In the genomic region with DNA sequence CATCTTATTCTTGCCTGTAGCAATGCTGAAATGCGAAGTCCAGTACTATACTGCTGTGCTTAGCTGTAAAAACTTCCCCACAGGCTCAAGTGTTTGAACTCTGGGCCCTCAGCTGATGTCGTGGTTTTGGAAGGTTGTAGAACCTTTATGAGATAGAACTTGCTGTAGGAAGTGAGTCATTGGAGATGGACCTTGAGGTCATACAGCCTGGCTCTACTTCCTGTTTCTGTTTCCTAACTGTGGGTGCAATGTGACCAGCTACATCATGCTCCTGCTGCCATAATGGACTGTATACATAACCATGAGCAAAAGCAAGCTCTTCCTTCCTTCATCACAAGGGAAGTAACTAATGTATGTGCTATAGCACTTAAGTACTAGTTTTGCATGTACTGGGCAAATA, we compare ENCODE assay signal across 25 mouse cellular contexts.
A peak's percentile ranks its signal among the peaks of the same experiment; 100 is the strongest.
DNase-seq lines count a peak whose midpoint lies in the region; ATAC-seq and TF ChIP-seq lines count a peak whose summit lies in the region.
"Had no signal": no experiment of that assay in that cellular context is flagged by ENCODE, and none has a peak within 500 bp of the region (broad histone marks: within the 10 kb centered on the region; RNA-seq: fewer than 3 reads in every experiment).

No protein-coding gene starts in this region.

- no peaks in the 10 kb centered on the region for H3K4me1 ChIP-seq in CH12.LX (ENCODE audit: control insufficient read depth in 1 of 2, insufficient read depth in 2 of 2)
- no peaks in the 10 kb centered on the region for H3K4me1 ChIP-seq in midbrain, embryonic 14.5 days (ENCODE audit: control insufficient read depth, insufficient read depth, low read length)
- peaks cover 10% of the 10 kb centered on the region for H3K4me1 ChIP-seq in heart, embryonic 12.5 days (replicated peaks)
- H3K4me1 ChIP-seq in hindbrain, postnatal 0 days (ENCODE audit: insufficient read depth, low read length), result no peaks in the 10 kb centered on the region
- H3K4me1 ChIP-seq: forebrain, embryonic 13.5 days; forebrain, embryonic 15.5 days had no signal

- no peaks in the 10 kb centered on the region for H3K27me3 ChIP-seq in CH12.LX (replicated peaks)
- no peaks in the 10 kb centered on the region for H3K27me3 ChIP-seq in midbrain, embryonic 14.5 days (ENCODE audit: control insufficient read depth, insufficient read depth, low read length)
- H3K27me3 ChIP-seq in heart, embryonic 12.5 days (replicated peaks), result no peaks in the 10 kb centered on the region
- no peaks in the 10 kb centered on the region for H3K27me3 ChIP-seq in hindbrain, postnatal 0 days (ENCODE audit: insufficient read depth, low read length)
- H3K27me3 ChIP-seq: embryonic facial prominence, embryonic 12.5 days; forebrain, embryonic 13.5 days; forebrain, embryonic 15.5 days had no signal

- H3K9ac ChIP-seq in CH12.LX (ENCODE audit: insufficient read depth, low read depth), result no peak overlapping the region
- no peak overlapping the region for H3K9ac ChIP-seq in midbrain, embryonic 14.5 days (replicated peaks; ENCODE audit: low read length)
- no peak overlapping the region for H3K9ac ChIP-seq in heart, embryonic 12.5 days
- H3K9ac ChIP-seq in hindbrain, postnatal 0 days (replicated peaks; ENCODE audit: low read length), result no peak overlapping the region
- H3K9ac ChIP-seq: embryonic facial prominence, embryonic 12.5 days; forebrain, embryonic 13.5 days; forebrain, embryonic 15.5 days; forebrain, postnatal 0 days had no signal

- DNase-seq in 416B (ENCODE audit: low read depth) (peak; percentile 60), CH12.LX (ENCODE audit: extremely low read depth) (peak; percentile 8)
- no peak for DNase-seq in heart, adult 11 months
- no peak for DNase-seq in midbrain, embryonic 14.5 days
- no peak for DNase-seq in hindbrain, postnatal 0 days (ENCODE audit: low spot score)
- DNase-seq: adrenal gland, adult 8-10 months; adrenal gland, postnatal 14 days; B cell, adult 2 months; cerebellum, adult 11 months; cerebellum, adult 18-20 months; cerebellum, adult 8-10 months; cerebellum, adult 9-11 months; cerebellum, postnatal 14 days; cerebellum, postnatal 36 days; forebrain, postnatal 0 days had no signal

- 87% methylated on average over 2 of the region's 2 CpGs for WGBS in midbrain, embryonic 14.5 days
- 68% methylated on average over 2 of the region's 2 CpGs for WGBS in heart, embryonic 12.5 days
- WGBS in hindbrain, postnatal 0 days, result 85% methylated on average over 2 of the region's 2 CpGs

- no peak for TF ChIP-seq RAD21 in CH12.LX (IDR thresholded peaks at IDR 0.05; ENCODE audit: low read depth, low read length)

- dilution Hi-C loops in CH12.LX (cut with MboI; ENCODE audit: extremely low pct_ligation_motif_present, extremely low pct_unique_long_range_greater_than_20kb, low sequenced_read_pairs), result no loop called here

- TF ChIP-seq POLR2A in CH12.LX (IDR thresholded peaks at IDR 0.05; ENCODE audit: low read depth, low read length), result no peak

- no peak for TF ChIP-seq CTCF in CH12.LX (conservative IDR thresholded peaks at IDR 0.05 in 1 of 2, IDR thresholded peaks at IDR 0.05 in 1 of 2; ENCODE audit: low read depth in 2 of 2, low read length in 2 of 2)
- no peak for TF ChIP-seq CTCF in hindbrain, postnatal 0 days (IDR thresholded peaks at IDR 0.05; ENCODE audit: low read depth)

- in situ Hi-C loops in CH12.LX (cut with MboI; ENCODE audit: low pct_ligation_motif_present, low pct_unique_long_range_greater_than_20kb, low sequenced_read_pairs), result no loop called here

- no peak overlapping the region for H3K27ac ChIP-seq in CH12.LX (ENCODE audit: insufficient read depth, low read depth)
- no peak overlapping the region for H3K27ac ChIP-seq in midbrain, embryonic 14.5 days (replicated peaks; ENCODE audit: low read depth, low read length)
- no peak overlapping the region for H3K27ac ChIP-seq in heart, embryonic 12.5 days (ENCODE audit: poor library complexity, severe bottlenecking)
- H3K27ac ChIP-seq in hindbrain, postnatal 0 days, result no peak overlapping the region
- H3K27ac ChIP-seq: embryonic facial prominence, embryonic 10.5 days; embryonic facial prominence, embryonic 12.5 days; forebrain, embryonic 13.5 days; forebrain, embryonic 15.5 days had no signal

- 0 out of 2 replicates have a peak, but pooled peaks have one; percentile 32 for ATAC-seq in common myeloid progenitor, adult 5-6 weeks (replicated peaks; ENCODE audit: low read depth, poor library complexity, severe bottlenecking)
- 0 out of 2 replicates have a peak, but pooled peaks have one; percentile 48 for ATAC-seq in megakaryocyte progenitor cell, adult 5-6 weeks (replicated peaks; ENCODE audit: poor library complexity)
- ATAC-seq in midbrain, embryonic 14.5 days (ENCODE audit: low FRiP score, low TSS enrichment), result no peak
- no peak for ATAC-seq in heart, embryonic 12.5 days (ENCODE audit: insufficient number of reproducible peaks, low FRiP score)
- ATAC-seq in hindbrain, postnatal 0 days, result no peak
- ATAC-seq: activated CD4-positive, CD25-positive, alpha-beta regulatory T cell, adult 4 months; CD4-positive, CD25-positive, alpha-beta regulatory T cell, adult 4 months; forebrain, embryonic 13.5 days; forebrain, embryonic 15.5 days; forebrain, postnatal 0 days; Patski had no signal

- no peaks in the 10 kb centered on the region for H3K9me3 ChIP-seq in CH12.LX (replicated peaks; ENCODE audit: low read length)
- no peaks in the 10 kb centered on the region for H3K9me3 ChIP-seq in midbrain, embryonic 14.5 days (ENCODE audit: control insufficient read depth, low read length)
- H3K9me3 ChIP-seq in heart, embryonic 12.5 days (replicated peaks), result no peaks in the 10 kb centered on the region
- no peaks in the 10 kb centered on the region for H3K9me3 ChIP-seq in hindbrain, postnatal 0 days (ENCODE audit: low read length)
- H3K9me3 ChIP-seq: embryonic facial prominence, embryonic 10.5 days; embryonic facial prominence, embryonic 12.5 days; forebrain, embryonic 13.5 days; forebrain, embryonic 15.5 days had no signal

- no peak overlapping the region for H3K4me2 ChIP-seq in CH12.LX (ENCODE audit: insufficient read depth, low read depth, poor library complexity, severe bottlenecking)
- no peak overlapping the region for H3K4me2 ChIP-seq in midbrain, embryonic 14.5 days (ENCODE audit: low read length)
- no peak overlapping the region for H3K4me2 ChIP-seq in heart, embryonic 12.5 days
- H3K4me2 ChIP-seq in hindbrain, postnatal 0 days (ENCODE audit: low read depth, low read length), result no peak overlapping the region
- H3K4me2 ChIP-seq: embryonic facial prominence, embryonic 12.5 days; forebrain, embryonic 13.5 days; forebrain, embryonic 15.5 days had no signal

- no peak overlapping the region for H3K4me3 ChIP-seq in CH12.LX (replicated peaks in 1 of 3; ENCODE audit: low read depth in 2 of 3, low read length in 2 of 3, poor library complexity in 1 of 3)
- H3K4me3 ChIP-seq in midbrain, embryonic 14.5 days (replicated peaks; ENCODE audit: low read depth, low read length), result no peak overlapping the region
- no peak overlapping the region for H3K4me3 ChIP-seq in heart, embryonic 12.5 days
- no peak overlapping the region for H3K4me3 ChIP-seq in hindbrain, postnatal 0 days (ENCODE audit: low read length)
- H3K4me3 ChIP-seq: embryonic facial prominence, embryonic 10.5 days; embryonic facial prominence, embryonic 12.5 days; forebrain, embryonic 13.5 days; forebrain, embryonic 15.5 days had no signal

- H3K79me2 ChIP-seq in CH12.LX (replicated peaks; ENCODE audit: control insufficient read depth, extremely low read depth, insufficient read depth, poor library complexity, severe bottlenecking), result no peaks in the 10 kb centered on the region

- H3K36me3 ChIP-seq in CH12.LX (replicated peaks in 1 of 2; ENCODE audit: control insufficient read depth in 1 of 2, insufficient read depth in 1 of 2, low read length in 1 of 2), result no peaks in the 10 kb centered on the region
- no peaks in the 10 kb centered on the region for H3K36me3 ChIP-seq in midbrain, embryonic 14.5 days (ENCODE audit: control insufficient read depth, insufficient read depth, low read length)
- no peaks in the 10 kb centered on the region for H3K36me3 ChIP-seq in heart, embryonic 12.5 days
- no peaks in the 10 kb centered on the region for H3K36me3 ChIP-seq in hindbrain, postnatal 0 days (ENCODE audit: insufficient read depth, low read length)
- H3K36me3 ChIP-seq: embryonic facial prominence, embryonic 10.5 days; embryonic facial prominence, embryonic 12.5 days; forebrain, embryonic 15.5 days had no signal

- no peak for TF ChIP-seq EP300 in CH12.LX (IDR thresholded peaks at IDR 0.05; ENCODE audit: low read length)

TF ChIP-seq in CH12.LX, 34 proteins besides CTCF, POLR2A, EP300 and RAD21:
- TF ChIP-seq BHLHE40 (IDR thresholded peaks at IDR 0.05; ENCODE audit: low read depth, low read length) (no peak), MAFK (IDR thresholded peaks at IDR 0.05; ENCODE audit: insufficient replicate concordance, low read length) (no peak), E2F4 (IDR thresholded peaks at IDR 0.05; ENCODE audit: insufficient replicate concordance, low read depth, low read length) (no peak), TCF12 (IDR thresholded peaks at IDR 0.05; ENCODE audit: low read depth, low read length) (no peak), GABPA (IDR thresholded peaks at IDR 0.05; ENCODE audit: insufficient replicate concordance, low read depth, low read length) (no peak), RCOR1 (conservative IDR thresholded peaks at IDR 0.05; ENCODE audit: low read depth, low read length) (no peak), POLR2AphosphoS2 (IDR thresholded peaks at IDR 0.05; ENCODE audit: low read depth, low read length) (no peak)

Comparison
In these comparisons a context has a peak if more than half of its experiments do, and no peak if none do; other contexts are left out.
1. DNase-seq: peak in 416B (single experiment) and CH12.LX (single experiment); none in heart, adult 11 months (single experiment), midbrain, embryonic 14.5 days (single experiment) and hindbrain, postnatal 0 days (single experiment).
2. ATAC-seq: peak in common myeloid progenitor, adult 5-6 weeks (single experiment) and megakaryocyte progenitor cell, adult 5-6 weeks (single experiment); none in midbrain, embryonic 14.5 days (single experiment), heart, embryonic 12.5 days (single experiment) and hindbrain, postnatal 0 days (single experiment).